Mouse (Mus musculus): ENCODE results near the gene Cfdp1.

DNA sequence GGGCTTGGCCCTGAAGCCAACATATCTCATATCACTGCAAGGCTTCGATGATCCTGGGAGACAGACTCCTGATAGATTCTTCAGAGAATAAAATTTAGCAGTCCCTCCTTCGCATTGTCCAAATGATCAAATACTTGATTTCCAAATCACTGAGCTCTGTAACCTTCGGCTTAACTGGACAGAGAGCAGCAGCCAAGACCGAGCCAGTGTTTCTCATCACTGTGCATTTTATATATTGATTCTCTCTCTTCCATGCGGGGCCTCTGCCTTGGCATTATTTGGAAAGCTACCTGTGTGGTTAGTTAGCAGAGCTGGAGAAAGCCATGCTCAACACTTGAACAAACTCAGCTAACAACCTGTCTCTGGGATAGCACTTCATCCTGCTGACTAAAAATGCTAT, 80.6 kb downstream of the Cfdp1 start:
- TF ChIP-seq CTCF (IDR thresholded peaks at IDR 0.05; ENCODE audit: extremely low read depth, insufficient read depth, low read length) (no peak), POLR2A (IDR thresholded peaks at IDR 0.05; ENCODE audit: extremely low read depth, insufficient read depth, low read length) (no peak)

All from cortical plate, adult 2 months (tissue).